Mouse (Mus musculus): ENCODE measurements around the gene Gm340. TPM values are rescaled to one million over a fixed set of nuclear protein-coding genes. Genes with fewer than 3 reads are reported as not detected.

Gm340 gene
- polyA plus RNA-seq, 1 experiment from 2014 or later: 0.80 TPM

DNA sequence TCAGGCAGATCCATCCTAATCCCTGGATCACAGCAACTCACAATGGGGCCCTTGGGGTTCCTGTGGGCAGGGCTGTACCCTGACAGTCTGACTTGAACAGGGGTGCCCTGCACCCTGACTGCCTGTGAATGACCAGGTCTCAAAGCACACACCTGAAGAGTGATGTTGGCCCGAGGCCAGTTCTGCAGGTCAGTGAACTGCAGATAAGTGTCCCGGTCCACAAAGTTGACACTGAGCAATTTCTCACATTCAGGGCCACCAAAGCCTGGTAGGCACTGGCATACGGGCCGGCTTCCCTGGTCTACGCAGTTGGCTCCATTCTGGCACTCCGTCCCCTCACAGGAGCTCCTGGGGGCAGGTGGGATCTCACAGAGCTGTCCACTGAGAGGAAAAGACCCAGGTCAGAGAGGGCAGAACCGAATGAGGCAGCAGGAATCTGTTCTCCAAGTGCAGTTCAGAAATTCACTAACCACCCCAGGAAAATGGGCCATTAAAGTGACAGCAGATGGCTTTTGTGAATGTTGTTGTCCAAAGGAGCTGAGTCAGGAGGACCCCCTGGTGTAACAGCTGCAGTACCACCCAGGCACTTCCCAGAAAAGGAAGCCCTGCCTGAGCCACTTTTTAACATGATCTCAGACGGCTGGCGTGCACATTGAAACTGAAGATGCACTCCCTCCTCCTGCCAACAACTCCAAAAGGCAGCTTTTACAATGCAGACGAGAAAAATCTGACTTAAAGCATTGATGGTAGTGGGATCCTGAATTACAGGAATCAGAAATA is 24.2 kb downstream of the Gm340 start:
- no peaks in the 10 kb centered on the region for H3K9me3 ChIP-seq (ENCODE audit: control insufficient read depth)
- no peak overlapping the region for H3K4me3 ChIP-seq (ENCODE audit: low read depth, low read length)
- H3K4me2 ChIP-seq (replicated peaks; ENCODE audit: low read depth): no peak overlapping the region
- H3K36me3 ChIP-seq (ENCODE audit: control insufficient read depth, insufficient read depth): no peaks in the 10 kb centered on the region
- no peak for TF ChIP-seq CTCF (IDR thresholded peaks at IDR 0.05; ENCODE audit: low read depth)
- 72% methylated on average over 10 of the region's 10 CpGs for WGBS
- ATAC-seq: peak; percentile 31; the same call in 1 of the 2 replicates
- H3K4me1 ChIP-seq (replicated peaks; ENCODE audit: control insufficient read depth, insufficient read depth, low read length): 0 out of 2 replicates have a peak, but pooled peaks cover 4% of the 10 kb centered on the region
- no peaks in the 10 kb centered on the region for H3K27me3 ChIP-seq (replicated peaks; ENCODE audit: control insufficient read depth, insufficient read depth, low read length)
- no peak overlapping the region; the same call in 1 of the 2 replicates for H3K27ac ChIP-seq (ENCODE audit: low read depth, low read length)
- H3K9ac ChIP-seq (ENCODE audit: low read depth, low read length): no peak overlapping the region

DNA sequence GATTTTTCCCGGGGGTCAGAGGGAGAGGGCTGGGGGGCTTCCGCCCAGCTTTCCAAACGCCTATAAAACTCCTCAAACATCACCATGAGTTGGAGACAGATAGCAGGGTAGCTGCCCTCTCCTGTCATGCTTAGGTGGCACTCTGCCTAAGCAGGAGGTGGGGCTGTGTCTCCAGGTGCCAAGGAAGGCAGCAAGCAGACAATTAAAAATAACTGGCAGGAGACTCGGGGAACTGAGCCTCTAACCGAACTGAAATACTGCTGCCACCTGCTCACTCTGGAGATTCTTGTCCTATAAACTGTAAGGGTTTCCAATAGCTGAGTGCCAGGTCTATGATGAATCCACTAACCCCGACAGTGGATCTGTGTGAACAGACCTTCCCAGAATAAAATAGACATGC is 29.5 kb downstream of the Gm340 start:
- no peaks in the 10 kb centered on the region for H3K9me3 ChIP-seq (ENCODE audit: control insufficient read depth)
- no peak overlapping the region for H3K9ac ChIP-seq (ENCODE audit: low read depth, low read length)
- no peak overlapping the region for H3K4me2 ChIP-seq (replicated peaks; ENCODE audit: low read depth)
- no peaks in the 10 kb centered on the region for H3K4me1 ChIP-seq (replicated peaks; ENCODE audit: control insufficient read depth, insufficient read depth, low read length)
- no peak overlapping the region for H3K27ac ChIP-seq (ENCODE audit: low read depth, low read length)
- H3K36me3 ChIP-seq (ENCODE audit: control insufficient read depth, insufficient read depth): no peaks in the 10 kb centered on the region
- no peak overlapping the region for H3K4me3 ChIP-seq (ENCODE audit: low read depth, low read length)
- TF ChIP-seq CTCF (IDR thresholded peaks at IDR 0.05; ENCODE audit: low read depth): no peak
- 72% methylated on average over 6 of the region's 6 CpGs for WGBS
- H3K27me3 ChIP-seq (replicated peaks; ENCODE audit: control insufficient read depth, insufficient read depth, low read length): no peaks in the 10 kb centered on the region
- ATAC-seq: no peak

DNA sequence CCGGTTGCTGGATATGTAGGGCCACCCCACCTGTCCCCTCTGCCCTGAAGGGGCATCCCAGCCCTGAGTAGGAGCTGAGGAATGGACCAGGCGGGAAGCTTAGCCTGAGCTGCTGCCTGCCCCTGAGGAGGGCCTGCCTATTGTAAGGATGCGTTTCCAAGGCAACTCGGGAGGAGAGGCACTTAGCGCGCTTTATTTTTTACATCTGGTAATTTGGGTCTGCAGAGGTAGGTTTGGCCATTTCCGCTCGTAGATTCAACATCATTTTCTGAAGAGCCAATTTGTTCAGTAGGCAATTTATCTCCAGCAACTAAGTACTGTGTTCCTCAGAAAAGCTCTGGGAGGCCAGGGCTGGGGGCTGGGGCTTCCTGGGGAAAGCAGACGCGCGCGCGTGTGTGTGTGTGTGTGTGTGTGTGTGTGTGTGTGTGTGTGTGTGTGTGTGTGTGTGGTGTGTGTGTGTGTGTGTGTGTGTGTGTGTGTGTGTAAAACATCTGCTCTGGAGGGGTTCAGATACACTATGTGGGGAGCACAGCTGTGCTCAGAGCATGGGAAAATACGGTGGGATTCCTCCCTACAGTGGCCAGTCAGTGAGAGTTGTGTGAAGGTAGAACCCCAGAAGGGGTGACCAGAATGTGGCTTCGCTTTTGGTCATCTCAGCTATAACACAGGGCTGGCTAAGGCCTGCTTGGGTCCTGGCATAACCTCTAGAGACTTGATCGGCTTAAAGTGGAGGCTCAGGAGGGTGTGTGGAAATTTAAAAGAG is 31.3 kb downstream of the Gm340 start:
- no peak overlapping the region for H3K27ac ChIP-seq (ENCODE audit: low read depth, low read length)
- H3K4me2 ChIP-seq (replicated peaks; ENCODE audit: low read depth): no peak overlapping the region
- H3K9me3 ChIP-seq (ENCODE audit: control insufficient read depth): no peaks in the 10 kb centered on the region
- no peak for TF ChIP-seq CTCF (IDR thresholded peaks at IDR 0.05; ENCODE audit: low read depth)
- H3K36me3 ChIP-seq (ENCODE audit: control insufficient read depth, insufficient read depth): no peaks in the 10 kb centered on the region
- ATAC-seq: no peak
- no peak overlapping the region for H3K9ac ChIP-seq (ENCODE audit: low read depth, low read length)
- 46% methylated on average over 16 of the region's 16 CpGs for WGBS
- H3K4me3 ChIP-seq (ENCODE audit: low read depth, low read length): no peak overlapping the region
- no peaks in the 10 kb centered on the region for H3K4me1 ChIP-seq (replicated peaks; ENCODE audit: control insufficient read depth, insufficient read depth, low read length)
- H3K27me3 ChIP-seq (replicated peaks; ENCODE audit: control insufficient read depth, insufficient read depth, low read length): no peaks in the 10 kb centered on the region

DNA sequence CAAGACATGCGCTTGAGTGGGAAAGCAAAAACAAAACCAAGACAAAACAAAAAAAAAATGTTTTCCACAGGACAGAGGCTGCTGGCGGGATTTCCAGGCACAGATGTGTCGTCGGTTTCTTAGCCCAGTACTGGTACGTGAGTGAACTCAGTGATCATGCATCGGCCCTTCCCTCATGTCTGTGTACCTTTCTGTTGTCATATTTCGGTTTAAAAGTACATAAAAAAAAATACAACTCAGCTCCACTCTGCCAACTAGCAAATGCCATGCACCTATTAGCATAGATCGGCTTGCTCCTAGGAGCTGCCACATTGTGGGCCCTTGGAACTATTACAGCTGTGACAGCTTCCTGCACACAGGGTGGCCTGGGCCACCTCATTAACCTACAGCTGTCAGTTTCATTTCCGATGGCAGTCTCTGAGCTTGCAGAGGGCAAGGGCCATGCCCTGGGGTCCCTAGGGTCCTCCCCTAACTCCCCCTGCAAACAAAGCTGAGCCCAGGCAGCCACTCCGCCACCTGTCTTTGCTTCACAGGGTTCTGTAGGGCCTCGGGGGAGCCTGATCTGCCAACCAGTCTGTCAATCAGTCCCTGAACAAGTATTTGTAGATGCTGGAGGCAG is 33.5 kb downstream of the Gm340 start:
- Histone ChIP-seq H3K4me2 (replicated peaks; ENCODE audit: low read depth) (no peak overlapping the region), H3K4me1 (replicated peaks; ENCODE audit: control insufficient read depth, insufficient read depth, low read length) (no peaks in the 10 kb centered on the region), H3K4me3 (ENCODE audit: low read depth, low read length) (no peak overlapping the region), H3K27me3 (replicated peaks; ENCODE audit: control insufficient read depth, insufficient read depth, low read length) (no peaks in the 10 kb centered on the region), H3K27ac (ENCODE audit: low read depth, low read length) (no peak overlapping the region), H3K9ac (ENCODE audit: low read depth, low read length) (no peak overlapping the region), H3K36me3 (ENCODE audit: control insufficient read depth, insufficient read depth) (no peaks in the 10 kb centered on the region), H3K9me3 (ENCODE audit: control insufficient read depth) (no peaks in the 10 kb centered on the region)
- TF ChIP-seq CTCF (IDR thresholded peaks at IDR 0.05; ENCODE audit: low read depth): no peak
- no peak for ATAC-seq
- whole genome bisulfite sequencing: 72% methylated on average over 11 of the region's 11 CpGs

DNA sequence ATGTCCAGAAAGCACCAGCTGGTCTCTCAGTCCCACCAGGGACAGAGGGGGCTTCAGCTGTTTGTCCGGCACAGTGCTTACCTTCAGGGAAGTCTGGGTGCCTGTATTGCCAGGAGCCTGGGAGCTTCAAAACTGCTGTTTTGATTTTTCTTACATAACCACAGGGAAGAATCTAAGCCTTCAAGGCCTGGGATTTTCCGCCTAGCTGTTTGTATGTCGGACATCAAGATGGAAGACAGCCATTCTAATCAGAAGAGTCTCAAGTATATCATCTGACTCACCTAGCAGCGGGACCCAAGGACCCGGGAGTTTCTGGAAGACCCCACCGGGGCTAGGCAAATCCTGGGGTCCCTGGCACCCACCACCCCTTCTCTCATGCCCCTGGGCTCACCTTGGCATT is 34.1 kb downstream of the Gm340 start:
- H3K4me3 ChIP-seq (ENCODE audit: low read depth, low read length): no peak overlapping the region
- H3K36me3 ChIP-seq (ENCODE audit: control insufficient read depth, insufficient read depth): no peaks in the 10 kb centered on the region
- no peak for ATAC-seq
- WGBS: 91% methylated on average over 6 of the region's 6 CpGs
- H3K27ac ChIP-seq (ENCODE audit: low read depth, low read length): no peak overlapping the region
- H3K4me2 ChIP-seq (replicated peaks; ENCODE audit: low read depth): no peak overlapping the region
- H3K4me1 ChIP-seq (replicated peaks; ENCODE audit: control insufficient read depth, insufficient read depth, low read length): no peaks in the 10 kb centered on the region
- H3K9me3 ChIP-seq (ENCODE audit: control insufficient read depth): no peaks in the 10 kb centered on the region
- TF ChIP-seq CTCF (IDR thresholded peaks at IDR 0.05; ENCODE audit: low read depth): no peak
- no peak overlapping the region for H3K9ac ChIP-seq (ENCODE audit: low read depth, low read length)
- H3K27me3 ChIP-seq (replicated peaks; ENCODE audit: control insufficient read depth, insufficient read depth, low read length): no peaks in the 10 kb centered on the region

DNA sequence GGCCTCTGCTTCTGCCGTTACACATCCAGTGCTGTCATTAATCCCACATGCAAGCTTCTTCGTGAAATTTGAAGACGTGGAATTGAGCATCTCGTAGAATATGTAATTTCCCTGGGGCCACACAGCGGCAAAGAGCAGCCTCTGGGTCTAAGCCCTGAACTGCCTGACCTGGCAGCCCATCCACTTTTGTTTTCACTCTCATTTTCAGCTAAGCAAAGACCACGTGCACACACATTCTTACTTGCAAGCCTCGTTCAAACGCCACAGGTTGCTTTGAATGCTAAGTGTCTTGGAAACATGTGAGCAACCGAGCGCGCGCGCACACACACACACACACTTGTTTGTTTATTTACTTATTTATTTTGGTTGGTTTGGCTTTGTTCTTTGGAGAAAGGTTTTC is 34.9 kb downstream of the Gm340 start:
- H3K4me1 ChIP-seq (replicated peaks; ENCODE audit: control insufficient read depth, insufficient read depth, low read length): no peaks in the 10 kb centered on the region
- 90% methylated on average over 13 of the region's 13 CpGs for WGBS
- no peak overlapping the region for H3K4me3 ChIP-seq (ENCODE audit: low read depth, low read length)
- H3K27me3 ChIP-seq (replicated peaks; ENCODE audit: control insufficient read depth, insufficient read depth, low read length): no peaks in the 10 kb centered on the region
- H3K9ac ChIP-seq (ENCODE audit: low read depth, low read length): no peak overlapping the region
- no peak for ATAC-seq
- no peak overlapping the region for H3K4me2 ChIP-seq (replicated peaks; ENCODE audit: low read depth)
- H3K9me3 ChIP-seq (ENCODE audit: control insufficient read depth): no peaks in the 10 kb centered on the region
- no peaks in the 10 kb centered on the region for H3K36me3 ChIP-seq (ENCODE audit: control insufficient read depth, insufficient read depth)
- H3K27ac ChIP-seq (ENCODE audit: low read depth, low read length): no peak overlapping the region
- no peak for TF ChIP-seq CTCF (IDR thresholded peaks at IDR 0.05; ENCODE audit: low read depth)
